Mouse (Mus musculus): ENCODE results near the gene Esr1. TPM values are rescaled to one million over a fixed set of nuclear protein-coding genes. Genes with fewer than 3 reads are reported as not detected.
"Not testable (repeated sequence)": the region's sequence is repeated elsewhere in the genome, so short reads cannot be mapped to it uniquely, and the experiment has no call there.

Gene Esr1
- polyA plus RNA-seq, 1 experiment from 2014 or later = 0.32 TPM

- no peak overlapping the region for H3K9ac ChIP-seq
- no peaks in the 10 kb centered on the region for H3K4me1 ChIP-seq (replicated peaks)
- ATAC-seq (ENCODE audit: insufficient read depth) = no peak
- WGBS (ENCODE audit: insufficient replicate concordance) = 78% methylated on average over 12 of the region's 12 CpGs
- H3K4me2 ChIP-seq = no peak overlapping the region
- no peak overlapping the region for H3K27ac ChIP-seq (replicated peaks)
- no peaks in the 10 kb centered on the region for H3K27me3 ChIP-seq
- no peaks in the 10 kb centered on the region for H3K9me3 ChIP-seq (replicated peaks)
- H3K36me3 ChIP-seq (replicated peaks) = no peaks in the 10 kb centered on the region
- no peak overlapping the region for H3K4me3 ChIP-seq (replicated peaks)
These were observed 12.5 kb upstream of the Esr1 start for GRCm38 (mm10) chr10:4598916-4599315.

GRCm38 (mm10) chr10:4599591-4599990 is 11.8 kb upstream of the Esr1 start:
- no peak overlapping the region for H3K9ac ChIP-seq
- H3K27ac ChIP-seq (replicated peaks) = no peak overlapping the region
- WGBS (ENCODE audit: insufficient replicate concordance) = 54% methylated on average over 4 of the region's 4 CpGs
- no peak overlapping the region for H3K4me2 ChIP-seq
- no peaks in the 10 kb centered on the region for H3K27me3 ChIP-seq
- no peak overlapping the region for H3K4me3 ChIP-seq (replicated peaks)
- no peak for ATAC-seq (ENCODE audit: insufficient read depth)
- no peaks in the 10 kb centered on the region for H3K9me3 ChIP-seq (replicated peaks)
- no peaks in the 10 kb centered on the region for H3K36me3 ChIP-seq (replicated peaks)
- H3K4me1 ChIP-seq (replicated peaks) = no peaks in the 10 kb centered on the region

- WGBS (ENCODE audit: insufficient replicate concordance) = 31% methylated on average over 2 of the region's 2 CpGs
These were observed 10.5 kb upstream of the Esr1 start for GRCm38 (mm10) chr10:4600796-4601474.

GRCm38 (mm10) chr10:4601612-4602011 is 9.8 kb upstream of the Esr1 start:
- H3K4me3 ChIP-seq (replicated peaks); H3K9ac ChIP-seq; H3K9me3 ChIP-seq (replicated peaks); ATAC-seq (ENCODE audit: insufficient read depth); H3K4me1 ChIP-seq (replicated peaks); H3K27ac ChIP-seq (replicated peaks); H3K27me3 ChIP-seq; H3K4me2 ChIP-seq; H3K36me3 ChIP-seq (replicated peaks): not testable (repeated sequence)

More at GRCm38 (mm10) chr10:4600796-4601474, 10.5 kb upstream of the Esr1 start:
- Histone ChIP-seq H3K36me3 (replicated peaks) (no peaks in the 10 kb centered on the region), H3K4me3 (replicated peaks) (no peak overlapping the region), H3K9me3 (replicated peaks) (no peaks in the 10 kb centered on the region), H3K4me1 (replicated peaks) (no peaks in the 10 kb centered on the region), H3K9ac (no peak overlapping the region), H3K27ac (replicated peaks) (no peak overlapping the region), H3K4me2 (no peak overlapping the region), H3K27me3 (no peaks in the 10 kb centered on the region)
- ATAC-seq (ENCODE audit: insufficient read depth) = no peak

DNA sequence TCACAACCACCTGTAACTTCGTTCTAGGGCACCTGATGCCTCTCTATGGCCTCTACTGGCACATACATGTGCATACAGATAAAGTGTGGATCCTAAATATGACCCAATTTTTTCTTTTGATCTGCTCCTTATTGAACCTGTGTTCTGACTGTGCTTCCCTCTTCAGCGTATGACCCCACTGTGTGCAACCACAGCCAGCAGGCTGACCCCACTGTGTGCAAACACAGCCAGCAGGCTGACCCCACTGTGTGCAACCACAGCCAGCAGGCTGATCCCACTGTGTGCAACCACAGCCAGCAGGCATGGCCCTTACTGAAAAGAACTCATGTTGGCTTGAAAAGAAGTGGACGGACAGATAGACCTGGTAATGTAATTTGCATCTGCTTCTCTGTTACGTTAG is 8.9 kb upstream of the Esr1 start:
- H3K9me3 ChIP-seq (replicated peaks) = no peaks in the 10 kb centered on the region
- no peaks in the 10 kb centered on the region for H3K27me3 ChIP-seq
- H3K4me3 ChIP-seq (replicated peaks) = no peak overlapping the region
- WGBS (ENCODE audit: insufficient replicate concordance) = 57% methylated on average over 4 of the region's 4 CpGs
- no peak overlapping the region for H3K9ac ChIP-seq
- H3K36me3 ChIP-seq (replicated peaks) = no peaks in the 10 kb centered on the region
- H3K4me2 ChIP-seq = no peak overlapping the region
- H3K27ac ChIP-seq (replicated peaks) = no peak overlapping the region
- H3K4me1 ChIP-seq (replicated peaks) = no peaks in the 10 kb centered on the region
- ATAC-seq (ENCODE audit: insufficient read depth) = no peak

GRCm38 (mm10) chr10:4604527-4605209 is 6.7 kb upstream of the Esr1 start:
- 52% methylated on average over 4 of the region's 4 CpGs for WGBS (ENCODE audit: insufficient replicate concordance)
- Histone ChIP-seq H3K9ac (no peak overlapping the region), H3K4me1 (replicated peaks) (no peaks in the 10 kb centered on the region), H3K4me2 (no peak overlapping the region), H3K9me3 (replicated peaks) (no peaks in the 10 kb centered on the region), H3K27ac (replicated peaks) (peak overlapping the region; percentile 41), H3K36me3 (replicated peaks) (no peaks in the 10 kb centered on the region), H3K4me3 (replicated peaks) (no peak overlapping the region), H3K27me3 (no peaks in the 10 kb centered on the region)
- peak; percentile 78 for ATAC-seq (ENCODE audit: insufficient read depth)

DNA sequence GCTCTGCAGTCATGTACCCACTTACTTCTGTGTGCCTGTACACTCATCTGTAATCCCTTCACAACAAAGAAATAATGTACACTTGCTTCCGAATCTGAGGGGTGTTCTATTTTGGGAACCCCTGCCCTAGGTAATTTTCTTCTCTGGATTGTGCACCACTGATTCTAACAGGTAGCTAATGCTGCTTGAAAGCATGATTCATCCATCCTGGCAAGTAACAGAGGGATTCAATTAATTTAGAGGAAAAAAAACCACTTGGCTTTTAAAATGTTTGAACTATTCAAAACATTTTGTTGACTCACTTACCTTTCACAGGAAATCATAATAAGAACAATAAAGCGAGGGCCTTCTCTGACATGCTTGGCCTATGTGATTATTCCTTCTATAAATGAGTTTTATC is 1.2 kb upstream of the Esr1 start:
- Histone ChIP-seq H3K4me3 (replicated peaks) (no peak overlapping the region), H3K27me3 (no peaks in the 10 kb centered on the region), H3K4me1 (replicated peaks) (no peaks in the 10 kb centered on the region), H3K27ac (replicated peaks) (no peak overlapping the region), H3K36me3 (replicated peaks) (no peaks in the 10 kb centered on the region), H3K9ac (no peak overlapping the region), H3K9me3 (replicated peaks) (no peaks in the 10 kb centered on the region), H3K4me2 (no peak overlapping the region)
- 55% methylated on average over 2 of the region's 2 CpGs for WGBS (ENCODE audit: insufficient replicate concordance)
- no peak for ATAC-seq (ENCODE audit: insufficient read depth)

DNA sequence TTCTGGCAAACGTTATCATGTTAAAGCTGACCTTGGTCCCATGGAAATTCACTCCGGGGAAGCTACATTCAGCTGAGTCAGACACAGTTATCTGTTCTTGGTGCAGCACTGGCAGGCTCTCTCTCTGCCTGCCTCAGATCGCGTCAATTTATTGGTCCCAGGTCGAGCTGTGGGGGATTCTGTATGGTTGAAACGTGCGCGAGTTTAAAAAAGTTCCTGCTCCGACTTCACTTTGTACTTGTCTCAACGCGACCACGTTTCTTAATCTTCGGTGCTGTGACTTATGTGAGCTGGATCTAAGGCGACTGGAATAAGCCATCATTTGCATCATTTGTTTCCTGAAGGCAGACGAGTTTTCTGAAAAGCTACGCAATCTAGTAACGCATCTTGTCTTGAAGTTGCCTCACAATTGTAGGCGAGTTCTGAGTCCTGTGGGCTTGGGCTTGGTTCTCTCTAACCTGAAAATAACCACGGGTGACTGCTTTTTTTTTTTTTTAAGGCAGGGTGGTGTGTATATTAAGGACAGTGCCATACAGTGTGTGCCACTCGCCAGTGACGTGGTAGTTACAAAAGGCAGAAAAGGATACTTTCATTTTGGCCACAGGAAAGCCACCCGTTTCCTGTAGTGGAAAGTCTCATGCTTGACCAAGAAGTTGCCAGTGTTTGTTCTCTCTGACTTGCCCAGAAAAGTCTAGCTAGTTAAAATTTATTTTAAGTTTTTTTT is 1.1 kb downstream of the Esr1 start:
- Histone ChIP-seq H3K9ac (no peak overlapping the region), H3K9me3 (replicated peaks) (no peaks in the 10 kb centered on the region), H3K4me3 (replicated peaks) (peak overlapping the region; percentile 42), H3K27ac (replicated peaks) (no peak overlapping the region), H3K27me3 (no peaks in the 10 kb centered on the region), H3K4me2 (peak overlapping the region; percentile 55), H3K36me3 (replicated peaks) (no peaks in the 10 kb centered on the region), H3K4me1 (replicated peaks) (no peaks in the 10 kb centered on the region)
- 22% methylated on average over 22 of the region's 22 CpGs for WGBS (ENCODE audit: insufficient replicate concordance)
- ATAC-seq (ENCODE audit: insufficient read depth) = no peak

DNA sequence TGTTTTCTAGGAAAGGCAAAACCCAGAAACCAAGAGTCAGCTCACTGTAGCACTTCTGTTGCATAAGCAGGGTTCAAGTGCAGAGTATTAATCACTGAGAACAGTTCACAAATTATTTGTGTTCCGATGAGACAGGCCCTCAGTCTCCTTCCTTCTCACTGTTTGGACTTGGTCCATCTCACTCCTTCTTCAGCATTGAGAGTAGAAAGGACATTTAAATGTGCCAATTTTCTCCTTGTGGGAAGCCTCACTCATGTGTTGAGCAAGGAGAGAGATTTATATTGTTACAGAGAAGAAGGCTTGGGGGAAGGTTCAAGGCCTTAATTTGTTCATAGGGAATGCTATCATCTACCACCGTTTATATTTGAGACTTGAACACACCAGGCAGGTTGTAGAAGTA is 6.6 kb downstream of the Esr1 start:
- H3K27me3 ChIP-seq = no peaks in the 10 kb centered on the region
- H3K4me3 ChIP-seq (replicated peaks) = no peak overlapping the region
- no peaks in the 10 kb centered on the region for H3K36me3 ChIP-seq (replicated peaks)
- WGBS (ENCODE audit: insufficient replicate concordance) = 51% methylated on average over 2 of the region's 2 CpGs
- no peaks in the 10 kb centered on the region for H3K9me3 ChIP-seq (replicated peaks)
- no peak overlapping the region for H3K9ac ChIP-seq
- ATAC-seq (ENCODE audit: insufficient read depth) = no peak
- H3K4me1 ChIP-seq (replicated peaks) = no peaks in the 10 kb centered on the region
- H3K27ac ChIP-seq (replicated peaks) = no peak overlapping the region
- no peak overlapping the region for H3K4me2 ChIP-seq

DNA sequence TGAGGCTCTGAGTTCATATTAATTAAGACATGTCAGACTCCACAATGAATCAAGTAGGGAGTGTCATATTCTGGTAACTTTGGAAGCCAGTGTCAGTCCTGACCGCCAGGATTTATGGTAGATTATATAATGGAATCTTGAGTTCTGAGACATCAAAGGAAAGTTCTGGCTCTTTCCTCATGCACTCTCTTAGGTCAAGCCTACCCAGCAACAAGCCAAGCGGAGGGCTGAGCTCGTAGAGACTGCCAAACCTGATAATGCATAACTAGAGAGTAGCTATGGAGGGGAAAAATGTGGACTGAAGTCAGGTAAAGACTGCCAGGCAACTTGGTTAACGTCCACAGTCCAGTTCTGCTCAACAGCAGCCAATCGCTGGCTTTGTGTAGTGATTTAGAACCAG is 7.3 kb downstream of the Esr1 start:
- H3K9me3 ChIP-seq (replicated peaks) = no peaks in the 10 kb centered on the region
- H3K9ac ChIP-seq = no peak overlapping the region
- H3K36me3 ChIP-seq (replicated peaks) = no peaks in the 10 kb centered on the region
- no peaks in the 10 kb centered on the region for H3K27me3 ChIP-seq
- H3K4me3 ChIP-seq (replicated peaks) = no peak overlapping the region
- no peaks in the 10 kb centered on the region for H3K4me1 ChIP-seq (replicated peaks)
- WGBS (ENCODE audit: insufficient replicate concordance) = 55% methylated on average over 5 of the region's 5 CpGs
- H3K27ac ChIP-seq (replicated peaks) = no peak overlapping the region
- H3K4me2 ChIP-seq = no peak overlapping the region
- ATAC-seq (ENCODE audit: insufficient read depth) = no peak

GRCm38 (mm10) chr10:4619426-4619825 is 8.0 kb downstream of the Esr1 start:
- not testable (repeated sequence) for H3K9me3 ChIP-seq (replicated peaks); H3K4me2 ChIP-seq; H3K27me3 ChIP-seq; H3K36me3 ChIP-seq (replicated peaks); H3K9ac ChIP-seq; H3K4me3 ChIP-seq (replicated peaks); H3K4me1 ChIP-seq (replicated peaks); ATAC-seq (ENCODE audit: insufficient read depth); H3K27ac ChIP-seq (replicated peaks)
- 54% methylated on average over 1 of the region's 1 CpGs for WGBS (ENCODE audit: insufficient replicate concordance)
